Mouse (Mus musculus): Measurements from ENCODE around the gene Gfm2. TPM values are rescaled to one million over a fixed set of nuclear protein-coding genes. Genes with fewer than 3 reads are reported as not detected.
"Not testable (repeated sequence)": the region's sequence is repeated elsewhere in the genome, so short reads cannot be mapped to it uniquely, and the experiment has no call there.

Gene Gfm2
- 16.8 and 19.0 TPM in 2 replicates for polyA plus RNA-seq (2015; fragmentation: Nextera tagmentation; extraction: Ambion mirVana)

DNA sequence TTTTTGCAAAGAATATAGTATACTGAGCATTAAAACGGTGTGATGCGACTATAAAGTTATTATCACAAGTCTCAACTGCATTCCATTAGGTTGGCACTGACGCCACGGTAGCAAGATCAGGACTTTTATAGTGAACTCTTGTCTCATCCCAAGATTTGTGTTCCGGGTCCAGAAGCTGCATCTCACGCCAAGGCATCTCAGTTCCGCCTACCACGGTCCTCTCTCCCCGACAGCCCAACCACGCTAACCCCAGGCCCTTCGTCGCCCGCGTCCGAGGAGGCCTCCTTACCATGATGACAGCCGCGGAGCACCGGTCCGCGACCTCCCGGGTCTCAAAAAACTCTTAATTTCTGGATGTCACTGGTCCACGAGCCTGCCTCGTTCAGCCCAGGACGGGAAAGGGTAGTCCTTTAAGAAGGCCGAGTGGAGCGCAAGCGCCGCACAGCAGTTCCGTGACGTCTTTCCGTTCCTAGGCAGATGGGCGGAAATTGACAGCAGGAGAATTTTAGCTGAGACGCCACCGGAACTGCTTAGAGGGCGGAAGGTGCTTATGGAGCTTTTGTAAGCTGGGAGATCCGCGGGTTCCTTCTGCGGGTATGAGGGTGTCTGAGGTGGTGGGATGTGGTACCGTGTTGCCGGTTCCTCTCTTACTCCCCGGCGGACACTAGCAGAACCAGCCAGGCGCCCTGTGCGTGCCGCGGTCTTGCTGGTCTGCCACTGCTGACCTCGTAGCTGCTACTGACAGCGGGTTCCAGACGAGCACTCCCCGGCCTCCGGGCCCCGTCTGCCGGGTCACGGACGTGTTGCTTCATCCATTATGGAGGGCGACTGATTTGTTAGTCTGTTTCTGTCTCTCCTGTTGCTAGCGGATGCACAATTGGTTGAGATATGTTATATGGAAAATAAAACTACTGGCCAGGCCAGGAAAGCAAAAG is at the start of gene Gfm2, which contains the start of gene Nsa2:
Gfm2 (plus strand) TSS at position 472 of the 935 bp plus-strand sequence.
Nsa2 (minus strand) TSS at position 472 of the 935 bp plus-strand sequence.
- TF ChIP-seq CTCF (IDR thresholded peaks at IDR 0.05; ENCODE audit: low read depth) = no peak
- Histone ChIP-seq H3K27ac (ENCODE audit: low read depth, low read length) (peak within 1 kb of the TSS; percentile 90), H3K9me3 (ENCODE audit: control insufficient read depth) (no peaks in the 10 kb centered on the region), H3K27me3 (replicated peaks; ENCODE audit: control insufficient read depth, insufficient read depth, low read length) (no peaks in the 10 kb centered on the region), H3K9ac (ENCODE audit: low read depth, low read length) (peak within 1 kb of the TSS; percentile 87), H3K36me3 (ENCODE audit: control insufficient read depth, insufficient read depth) (peaks cover 24% of the 10 kb centered on the region), H3K4me3 (ENCODE audit: low read depth, low read length) (peak within 1 kb of the TSS; percentile 90), H3K4me2 (replicated peaks; ENCODE audit: low read depth) (peak within 1 kb of the TSS; percentile 63), H3K4me1 (replicated peaks; ENCODE audit: control insufficient read depth, insufficient read depth, low read length) (no peaks in the 10 kb centered on the region)
- peak; percentile 98 for ATAC-seq
- WGBS = under 1% methylated on average over 57 of the region's 57 CpGs

DNA sequence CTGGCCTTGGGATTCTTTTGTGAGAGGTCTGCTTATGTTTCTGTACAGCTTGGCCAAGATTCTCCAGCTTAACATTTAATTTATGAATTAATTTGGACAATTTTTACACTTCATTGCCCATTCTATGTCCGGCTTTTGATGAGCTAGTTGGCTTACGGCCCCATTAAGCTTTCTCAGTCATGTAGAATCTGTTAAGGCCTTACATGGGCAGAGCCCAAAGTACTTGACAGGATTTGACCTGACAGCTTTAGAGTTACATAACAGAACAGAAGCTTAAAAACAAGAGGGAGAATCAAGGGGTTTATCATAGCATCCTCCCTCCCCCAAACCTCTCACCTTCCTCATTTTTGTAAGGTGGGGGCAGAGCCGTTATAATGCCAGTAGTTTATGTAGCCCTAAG is 49.6 kb upstream of the Gfm2 start:
- 89% methylated on average over 3 of the region's 3 CpGs for WGBS
- H3K9me3 ChIP-seq (ENCODE audit: control insufficient read depth) = no peaks in the 10 kb centered on the region
- H3K4me1 ChIP-seq (replicated peaks; ENCODE audit: control insufficient read depth, insufficient read depth, low read length) = no peaks in the 10 kb centered on the region
- H3K4me2 ChIP-seq (replicated peaks; ENCODE audit: low read depth) = no peak overlapping the region
- H3K36me3 ChIP-seq (ENCODE audit: control insufficient read depth, insufficient read depth) = no peaks in the 10 kb centered on the region
- no peak overlapping the region for H3K27ac ChIP-seq (ENCODE audit: low read depth, low read length)
- no peak for ATAC-seq
- TF ChIP-seq CTCF (IDR thresholded peaks at IDR 0.05; ENCODE audit: low read depth) = no peak
- H3K9ac ChIP-seq (ENCODE audit: low read depth, low read length) = no peak overlapping the region
- H3K27me3 ChIP-seq (replicated peaks; ENCODE audit: control insufficient read depth, insufficient read depth, low read length) = no peaks in the 10 kb centered on the region
- H3K4me3 ChIP-seq (ENCODE audit: low read depth, low read length) = no peak overlapping the region

DNA sequence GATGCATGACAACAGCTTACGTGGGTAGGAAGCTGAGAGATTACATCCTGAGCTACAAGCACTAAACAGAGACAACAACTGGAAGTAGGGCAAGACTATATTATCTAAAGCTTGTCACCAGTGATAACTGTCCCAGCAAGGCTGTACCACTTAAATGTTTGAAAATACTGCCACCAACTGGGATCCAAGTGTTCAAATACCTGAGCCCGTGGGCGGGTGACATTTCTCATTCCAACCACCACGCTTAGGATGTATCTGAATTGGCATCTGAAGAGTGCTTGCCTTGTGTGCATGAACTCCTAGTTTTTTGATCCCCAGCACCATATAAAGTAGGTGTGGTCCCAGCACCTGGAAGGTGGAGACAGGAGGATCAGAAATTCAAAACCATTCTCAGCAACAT is 42.0 kb upstream of the Gfm2 start:
- H3K4me1 ChIP-seq (replicated peaks; ENCODE audit: control insufficient read depth, insufficient read depth, low read length) = no peaks in the 10 kb centered on the region
- WGBS = 85% methylated on average over 4 of the region's 4 CpGs
- no peak for TF ChIP-seq CTCF (IDR thresholded peaks at IDR 0.05; ENCODE audit: low read depth)
- no peak for ATAC-seq
- no peaks in the 10 kb centered on the region for H3K27me3 ChIP-seq (replicated peaks; ENCODE audit: control insufficient read depth, insufficient read depth, low read length)
- H3K9ac ChIP-seq (ENCODE audit: low read depth, low read length) = no peak overlapping the region
- no peak overlapping the region for H3K27ac ChIP-seq (ENCODE audit: low read depth, low read length)
- H3K4me3 ChIP-seq (ENCODE audit: low read depth, low read length) = no peak overlapping the region
- no peaks in the 10 kb centered on the region for H3K36me3 ChIP-seq (ENCODE audit: control insufficient read depth, insufficient read depth)
- H3K9me3 ChIP-seq (ENCODE audit: control insufficient read depth) = no peaks in the 10 kb centered on the region
- no peak overlapping the region for H3K4me2 ChIP-seq (replicated peaks; ENCODE audit: low read depth)

DNA sequence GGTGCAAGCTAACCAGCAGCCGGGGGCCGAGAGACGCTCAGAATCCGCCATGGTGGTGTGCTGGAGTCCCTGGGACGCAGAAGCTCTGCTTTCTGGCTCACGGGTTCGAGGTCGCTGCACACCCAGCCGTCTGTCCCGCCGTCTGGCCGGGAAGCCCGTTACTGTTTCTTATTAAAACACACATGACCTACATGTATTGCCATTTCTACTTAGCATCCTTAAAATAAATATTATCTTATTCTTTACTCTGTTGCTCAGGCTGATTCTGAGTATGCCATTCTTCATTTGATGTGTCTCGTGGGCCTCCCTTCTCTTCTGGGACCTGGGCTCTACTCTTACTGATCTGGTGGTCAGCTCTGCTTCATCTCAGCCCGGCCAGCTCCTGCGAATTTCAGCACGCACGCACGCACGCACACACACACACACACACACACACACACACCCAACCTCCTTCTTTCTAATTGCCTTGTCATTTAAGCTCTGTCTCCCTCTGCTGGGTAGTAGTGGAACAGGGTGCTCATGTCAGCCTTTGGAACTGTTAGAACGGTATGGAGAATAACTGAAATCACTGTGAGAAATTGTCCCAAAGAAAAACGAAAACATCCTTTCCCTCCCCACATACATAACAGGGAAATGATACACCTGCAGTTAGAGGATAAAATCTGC is 38.4 kb upstream of the Gfm2 start, which contains the start of gene Gm6169:
Gm6169 (minus strand) TSS at position 51 of the 666 bp plus-strand sequence.
- no peaks in the 10 kb centered on the region for H3K36me3 ChIP-seq (ENCODE audit: control insufficient read depth, insufficient read depth)
- no peaks in the 10 kb centered on the region for H3K27me3 ChIP-seq (replicated peaks; ENCODE audit: control insufficient read depth, insufficient read depth, low read length)
- H3K4me2 ChIP-seq (replicated peaks; ENCODE audit: low read depth) = no peak within 1 kb of the TSS
- H3K9me3 ChIP-seq (ENCODE audit: control insufficient read depth) = no peaks in the 10 kb centered on the region
- no peak for ATAC-seq
- H3K9ac ChIP-seq (ENCODE audit: low read depth, low read length) = no peak within 1 kb of the TSS
- H3K4me1 ChIP-seq (replicated peaks; ENCODE audit: control insufficient read depth, insufficient read depth, low read length) = no peaks in the 10 kb centered on the region
- TF ChIP-seq CTCF (IDR thresholded peaks at IDR 0.05; ENCODE audit: low read depth) = peak; percentile 90
- 74% methylated on average over 18 of the region's 22 CpGs for WGBS
- no peak within 1 kb of the TSS for H3K27ac ChIP-seq (ENCODE audit: low read depth, low read length)
- H3K4me3 ChIP-seq (ENCODE audit: low read depth, low read length) = no peak within 1 kb of the TSS

DNA sequence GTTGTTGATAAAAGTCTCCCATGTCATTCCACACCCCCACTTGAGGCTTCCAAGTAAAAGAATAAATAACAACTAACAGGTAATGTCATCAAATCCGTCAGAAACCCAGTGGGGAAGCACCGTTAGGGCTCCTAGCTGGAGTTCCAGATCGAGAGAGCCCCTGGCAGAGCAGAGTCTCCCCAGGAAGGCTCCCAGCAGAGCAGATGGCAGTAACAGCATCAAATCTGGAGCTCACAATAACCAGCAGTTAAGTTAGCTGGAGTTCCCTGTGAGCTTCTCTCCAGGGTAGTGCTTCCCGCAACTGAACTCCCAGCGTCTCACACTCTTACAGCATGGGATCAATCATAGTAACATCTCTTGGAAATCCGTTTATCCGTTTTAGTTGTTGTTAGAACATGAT is 32.7 kb upstream of the Gfm2 start:
- Histone ChIP-seq H3K9ac (ENCODE audit: low read depth, low read length) (no peak overlapping the region), H3K27ac (ENCODE audit: low read depth, low read length) (no peak overlapping the region), H3K4me2 (replicated peaks; ENCODE audit: low read depth) (no peak overlapping the region), H3K36me3 (ENCODE audit: control insufficient read depth, insufficient read depth) (no peaks in the 10 kb centered on the region), H3K27me3 (replicated peaks; ENCODE audit: control insufficient read depth, insufficient read depth, low read length) (no peaks in the 10 kb centered on the region), H3K4me3 (ENCODE audit: low read depth, low read length) (no peak overlapping the region), H3K4me1 (replicated peaks; ENCODE audit: control insufficient read depth, insufficient read depth, low read length) (no peaks in the 10 kb centered on the region), H3K9me3 (ENCODE audit: control insufficient read depth) (no peaks in the 10 kb centered on the region)
- 81% methylated on average over 7 of the region's 7 CpGs for WGBS
- ATAC-seq = no peak
- TF ChIP-seq CTCF (IDR thresholded peaks at IDR 0.05; ENCODE audit: low read depth) = no peak

DNA sequence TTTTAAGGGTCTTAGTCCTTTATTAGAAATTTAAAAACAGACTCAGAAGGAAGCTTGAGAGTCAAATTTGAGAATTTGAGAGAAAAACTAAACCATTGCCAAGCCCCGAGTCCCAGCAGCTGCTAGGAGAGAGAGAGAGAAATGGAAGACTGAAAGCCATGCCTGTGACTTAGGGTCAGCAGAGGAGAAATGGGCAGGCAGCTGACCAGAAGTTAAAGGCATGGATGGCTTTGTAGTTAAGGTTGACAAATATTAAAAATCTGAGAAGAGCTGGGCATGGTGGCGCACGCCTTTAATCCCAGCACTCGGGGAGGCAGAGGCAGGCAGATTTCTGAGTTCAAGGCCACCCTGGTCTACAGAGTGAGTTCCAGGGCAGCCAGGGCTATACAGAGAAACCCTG is 30.0 kb upstream of the Gfm2 start:
- not testable (repeated sequence) for H3K9me3 ChIP-seq (ENCODE audit: control insufficient read depth); H3K4me2 ChIP-seq (replicated peaks; ENCODE audit: low read depth); H3K27me3 ChIP-seq (replicated peaks; ENCODE audit: control insufficient read depth, insufficient read depth, low read length); H3K4me3 ChIP-seq (ENCODE audit: low read depth, low read length); H3K9ac ChIP-seq (ENCODE audit: low read depth, low read length); H3K4me1 ChIP-seq (replicated peaks; ENCODE audit: control insufficient read depth, insufficient read depth, low read length); ATAC-seq; H3K36me3 ChIP-seq (ENCODE audit: control insufficient read depth, insufficient read depth); H3K27ac ChIP-seq (ENCODE audit: low read depth, low read length)
- 94% methylated on average over 4 of the region's 4 CpGs for WGBS

Measured in intestine, postnatal 0 days (tissue).